Mouse (Mus musculus) thymus, postnatal 25 days (tissue): Measurements from ENCODE around the gene Foxo3.

Source experiments
- DNase-seq: peaks from one replicate; pipeline ENCODE4 v3.0.0; 2022

Gene Foxo3

DNA sequence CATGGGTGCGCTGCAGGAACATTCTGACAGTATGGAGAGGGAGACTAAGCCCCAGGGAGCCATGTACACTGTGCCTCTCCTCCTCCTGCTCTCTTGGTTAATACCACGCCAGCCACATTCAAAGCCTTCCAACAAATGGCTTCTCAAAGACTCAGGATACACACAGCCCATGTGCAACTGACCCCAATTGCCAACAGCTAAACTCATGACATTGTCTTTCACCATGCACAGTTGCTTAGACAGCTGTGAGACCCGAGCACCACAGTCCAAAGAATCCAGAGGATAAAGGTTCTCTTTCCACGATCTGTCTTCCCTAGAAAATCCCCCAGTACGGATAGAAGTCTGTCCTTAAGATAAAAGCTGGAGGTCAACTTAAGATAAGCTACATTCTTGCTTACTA, 27.9 kb downstream of the Foxo3 start:
- no peak for DNase-seq

DNA sequence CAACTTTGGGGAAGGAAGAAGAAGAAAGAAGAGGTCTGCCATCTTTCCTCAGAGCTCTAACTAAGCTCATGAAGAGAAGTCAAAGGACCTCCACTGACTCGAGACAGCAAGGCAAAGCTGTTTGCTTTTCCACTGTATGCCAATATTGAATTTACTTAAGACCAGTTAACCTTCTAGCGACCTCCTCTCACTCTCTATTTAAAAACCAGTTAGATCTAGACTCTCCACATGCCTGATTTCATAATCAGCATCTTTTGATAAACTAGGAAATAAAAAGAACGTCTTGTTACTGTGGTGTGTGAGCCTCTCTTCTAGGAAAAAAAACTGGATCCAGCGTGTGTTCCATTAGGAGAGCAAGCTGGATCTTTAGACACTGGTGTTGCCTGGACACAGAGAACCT, 28.4 kb downstream of the Foxo3 start:
- DNase-seq: no peak

DNA sequence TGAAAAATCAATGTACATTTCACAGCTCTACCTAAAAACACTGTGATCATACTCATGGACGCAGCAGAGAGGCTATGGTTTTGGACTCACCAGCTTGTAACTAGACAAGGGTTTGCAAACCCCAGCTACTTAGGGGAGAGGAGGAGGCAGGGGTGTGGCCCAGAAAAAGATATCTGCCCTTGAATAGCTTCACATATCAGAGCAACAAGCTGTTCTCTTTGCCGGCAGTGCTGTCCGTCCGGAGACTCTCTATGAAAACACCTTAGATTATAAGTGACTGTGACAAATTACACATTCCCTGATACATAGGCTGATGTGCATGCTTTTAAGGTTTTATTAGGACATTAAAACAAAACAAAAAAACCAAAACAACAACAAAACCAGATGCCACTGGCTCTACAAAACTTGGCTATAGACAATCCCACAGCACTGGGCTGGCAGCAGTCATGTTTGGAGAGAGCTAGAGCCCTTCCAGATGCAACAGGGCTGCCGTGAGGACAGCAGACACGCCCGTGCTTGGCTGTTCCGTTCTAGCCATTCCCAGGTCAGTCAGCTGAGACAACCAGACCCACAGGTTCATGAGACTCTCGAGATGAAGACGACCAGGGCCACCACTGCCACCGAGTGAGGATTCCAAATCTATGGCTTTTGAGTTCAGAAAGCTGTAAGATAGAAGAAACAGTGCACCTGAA, 29.3 kb downstream of the Foxo3 start:
- no peak for DNase-seq

GRCm38 (mm10) chr10:42246483-42246882, 30.1 kb downstream of the Foxo3 start:
- no peak for DNase-seq

DNA sequence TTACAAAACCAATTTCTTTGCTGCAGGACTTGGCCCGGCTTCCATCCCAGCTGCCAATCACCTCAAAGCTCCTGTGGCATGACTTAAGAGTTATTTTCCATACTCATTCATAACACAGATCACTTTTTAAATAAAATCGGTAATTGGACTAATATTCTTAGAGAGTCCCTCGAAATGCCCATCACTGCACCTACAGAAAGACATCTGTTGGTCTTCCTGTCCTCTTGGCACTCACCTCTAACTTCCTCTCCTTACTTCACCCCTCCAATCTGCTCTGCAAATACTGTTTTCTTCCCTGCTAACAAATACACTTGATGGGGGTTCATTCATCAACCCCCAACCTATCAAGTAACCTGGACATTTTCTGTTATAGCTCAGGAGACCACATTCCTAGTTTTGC, 30.9 kb downstream of the Foxo3 start:
- DNase-seq: no peak

- DNase-seq: no peak
Observed at GRCm38 (mm10) chr10:42245256-42245601, 31.3 kb downstream of the Foxo3 start.

- no peak for DNase-seq
Observed at GRCm38 (mm10) chr10:42244420-42245255, 31.9 kb downstream of the Foxo3 start.

- no peak for DNase-seq
Observed at GRCm38 (mm10) chr10:42243925-42244324, 32.6 kb downstream of the Foxo3 start.

DNA sequence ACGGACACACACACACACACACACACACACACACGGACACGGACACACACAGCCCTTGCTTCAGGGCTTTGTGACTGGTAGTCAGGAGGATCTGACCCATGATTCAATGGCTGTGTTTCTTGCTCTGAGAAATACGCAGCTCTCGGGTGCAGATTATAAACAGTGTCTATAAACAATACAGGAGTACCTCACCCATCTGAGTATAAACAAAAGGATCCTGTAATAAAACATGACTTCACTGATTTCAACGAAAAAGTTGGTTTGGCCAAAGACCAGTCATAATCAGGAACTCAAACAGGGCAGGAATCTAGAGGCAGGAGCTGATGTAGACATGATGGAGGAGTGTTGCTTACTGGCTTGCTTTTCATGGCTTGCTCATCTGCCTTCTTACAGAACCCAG, 34.1 kb downstream of the Foxo3 start:
- DNase-seq: no peak

DNA sequence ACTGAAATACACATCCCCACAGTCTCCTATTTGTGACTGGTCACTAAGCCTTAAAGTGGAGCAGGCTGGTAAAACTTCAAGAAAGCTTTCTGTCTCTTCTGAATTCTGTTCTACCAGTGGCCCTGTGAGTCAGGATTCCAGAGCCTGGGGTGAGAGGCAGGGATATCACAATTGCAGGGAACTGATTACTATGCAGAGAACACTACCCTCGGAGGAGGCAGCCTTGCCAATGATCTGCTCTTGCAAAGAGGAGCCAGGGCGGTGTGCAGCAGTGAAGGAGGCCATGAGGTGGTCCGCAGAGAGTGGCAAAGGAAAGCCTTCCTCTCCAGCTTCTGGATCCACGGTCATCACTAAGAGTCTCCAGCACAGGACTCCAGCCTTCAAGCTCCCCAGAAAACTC, 34.8 kb downstream of the Foxo3 start:
- DNase-seq: no peak

- DNase-seq: no peak
Observed at GRCm38 (mm10) chr10:42239810-42240111, 36.8 kb downstream of the Foxo3 start.

DNA sequence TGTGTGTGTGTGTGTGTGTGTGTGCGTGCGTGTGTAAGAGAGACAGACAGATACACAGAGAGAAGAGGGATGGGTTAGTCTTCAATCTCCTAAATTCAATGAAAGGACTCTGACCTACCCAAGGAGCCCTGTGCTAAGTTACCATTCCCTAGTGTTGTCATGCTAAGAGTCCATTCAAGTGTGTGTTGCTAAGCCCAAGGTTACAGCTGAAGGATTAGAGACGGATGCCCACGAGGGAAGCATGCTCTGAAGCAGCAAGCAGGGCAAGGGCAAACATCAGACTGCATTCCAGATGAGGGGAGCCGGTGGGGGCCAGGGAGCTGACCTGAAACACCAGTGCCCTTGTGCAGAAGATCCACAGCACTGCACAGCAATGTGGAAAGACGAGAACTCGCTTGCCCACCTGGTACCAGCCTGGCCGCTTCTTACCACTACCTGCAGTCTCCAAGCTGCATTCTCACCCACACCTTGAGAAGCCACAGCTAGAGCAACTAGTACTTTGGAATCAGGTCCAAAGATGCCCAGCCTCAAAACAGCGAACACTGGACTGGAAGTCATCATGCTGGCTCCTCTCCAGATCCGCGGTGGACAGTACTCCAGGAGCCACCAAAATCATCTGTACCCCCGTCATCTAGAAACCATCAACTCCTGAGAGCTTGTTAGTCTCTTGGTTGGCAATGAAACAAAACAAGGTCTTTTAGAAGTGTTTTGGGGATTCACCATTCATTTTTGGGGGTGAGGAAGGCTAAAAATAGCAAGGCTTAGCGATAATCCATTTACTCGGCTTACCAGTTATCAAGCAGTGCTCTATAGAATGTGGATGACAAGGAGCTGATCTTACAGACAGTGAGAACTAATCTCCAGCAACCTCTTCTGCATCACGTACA, 37.4 kb downstream of the Foxo3 start:
- DNase-seq: no peak

- no peak for DNase-seq
Observed at GRCm38 (mm10) chr10:42238296-42238695, 38.3 kb downstream of the Foxo3 start.

GRCm38 (mm10) chr10:42237556-42237955, 39.0 kb downstream of the Foxo3 start:
- DNase-seq: no peak

DNA sequence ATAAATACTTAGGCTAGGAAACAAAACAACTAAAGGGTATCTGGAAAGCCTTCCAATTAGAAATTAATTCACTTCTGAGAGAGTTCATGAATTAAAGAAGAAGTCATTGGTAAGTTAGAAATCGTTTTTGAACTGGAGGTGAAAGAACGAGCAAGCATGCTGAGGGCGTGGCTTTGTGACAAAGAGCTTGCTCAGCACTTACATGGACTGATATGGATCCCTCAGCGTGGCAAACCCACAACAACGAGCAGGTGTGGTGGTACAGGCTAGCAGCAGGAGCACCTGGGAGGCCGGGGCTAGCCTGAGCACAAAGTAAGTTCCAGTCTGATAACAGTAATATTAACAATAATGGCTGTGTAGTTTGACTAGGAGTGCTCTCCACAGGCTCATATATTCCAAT, 41.2 kb downstream of the Foxo3 start:
- no peak for DNase-seq

DNA sequence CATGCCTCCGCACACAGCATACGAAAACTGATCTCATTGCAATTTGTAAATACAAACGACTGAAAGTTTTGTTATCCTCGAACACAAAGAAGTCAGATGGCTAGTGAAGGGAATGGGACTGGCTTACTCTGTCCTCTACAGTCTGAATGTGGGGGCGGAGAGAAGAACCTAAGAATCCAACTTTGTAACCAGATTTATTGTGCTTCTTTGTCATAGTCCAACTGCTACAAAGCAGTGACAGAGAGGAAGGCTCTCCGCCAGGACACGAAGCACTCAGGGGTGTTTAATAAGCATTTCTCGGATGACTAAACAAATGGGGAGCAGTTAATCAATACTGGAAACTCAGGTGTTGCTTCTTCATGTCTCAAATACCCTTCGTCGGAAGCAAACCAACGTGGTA, 43.6 kb downstream of the Foxo3 start:
- no peak for DNase-seq

DNA sequence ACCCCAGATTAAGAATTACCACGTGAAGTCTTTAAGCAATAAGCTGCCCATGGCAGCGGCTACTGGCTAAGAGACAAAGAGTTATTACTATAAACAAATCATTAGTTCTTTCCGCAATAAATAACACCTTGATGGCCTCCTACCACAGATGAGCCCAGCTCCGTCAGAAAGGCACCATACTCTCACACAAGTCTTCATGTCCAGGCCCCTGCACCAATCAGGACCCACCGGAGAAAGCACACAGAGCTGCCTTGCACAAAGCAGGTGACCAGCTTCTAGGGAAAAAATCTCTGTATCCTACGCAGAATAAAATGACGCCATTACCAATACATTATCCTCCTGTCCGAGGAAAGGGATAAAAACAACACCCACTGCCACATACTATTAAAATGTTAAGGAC, 44.7 kb downstream of the Foxo3 start:
- no peak for DNase-seq

GRCm38 (mm10) chr10:42231100-42231541, 45.4 kb downstream of the Foxo3 start:
- DNase-seq: no peak

GRCm38 (mm10) chr10:42230471-42231099, 46.0 kb downstream of the Foxo3 start:
- DNase-seq: no peak

GRCm38 (mm10) chr10:42227751-42228241, 48.8 kb downstream of the Foxo3 start:
- no peak for DNase-seq

DNA sequence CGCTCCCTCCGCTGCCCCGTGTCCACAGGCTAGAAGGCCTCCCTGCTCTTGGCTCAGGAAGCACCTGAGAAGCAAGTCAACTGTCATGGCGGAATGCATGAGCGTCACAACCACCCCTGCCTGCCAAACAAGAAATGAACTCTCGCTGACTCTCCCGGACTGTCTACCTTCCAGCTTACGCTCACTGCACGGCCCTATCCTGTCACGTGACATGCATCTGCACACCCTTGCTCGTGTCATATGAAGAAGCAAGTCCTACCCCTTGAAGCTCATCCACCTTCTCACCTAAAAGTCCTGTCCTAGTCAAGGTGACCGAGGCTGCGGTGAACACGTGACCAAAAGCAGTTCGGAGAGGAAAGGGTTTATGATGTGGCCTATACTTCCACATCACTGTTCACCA, 50.4 kb downstream of the Foxo3 start:
- peak; percentile 17 for DNase-seq

GRCm38 (mm10) chr10:42225184-42225935, 51.2 kb downstream of the Foxo3 start:
- DNase-seq: no peak
